Mouse (Mus musculus) lung, adult 2 months (tissue): ENCODE data around the gene C2cd4d.

ENCODE experiments used
- CTCF ChIP-seq: fragments of 200-500 bp; IDR thresholded peaks from 2 replicates; pipeline ENCODE4 v1.5.1; 2011; ENCODE audit warnings: mild to moderate bottlenecking, low read length, control low read depth; ENCODE audit not compliant: insufficient read depth
- POLR2A ChIP-seq: fragments of 200-500 bp; IDR thresholded peaks from 2 replicates; pipeline ENCODE4 v1.6.1; 2011; ENCODE audit warnings: low read depth, mild to moderate bottlenecking, control low read depth, low read length, borderline replicate concordance; ENCODE audit errors: extremely low read depth

DNA sequence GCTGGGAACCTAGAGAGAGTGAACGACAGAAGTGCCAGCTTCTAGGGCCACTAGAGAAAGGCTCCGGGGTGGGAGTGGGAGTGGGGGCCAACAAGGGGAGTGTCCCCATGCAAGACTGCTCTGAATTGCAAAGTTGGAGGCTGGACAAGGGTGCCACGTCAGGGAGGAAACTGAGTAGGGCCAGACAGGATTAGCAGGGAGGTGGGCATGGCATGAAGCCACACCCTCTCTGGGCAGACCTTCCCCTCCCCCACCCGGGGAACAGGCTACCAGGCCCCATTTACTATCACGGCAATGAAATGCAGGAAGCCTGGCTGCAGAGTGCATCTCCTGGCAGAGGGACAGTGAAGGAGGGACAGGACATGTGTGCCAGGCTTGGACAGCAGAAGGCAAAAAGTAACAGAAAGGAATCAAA, 11.4 kb downstream of the C2cd4d start:
- TF ChIP-seq CTCF: no peak
- TF ChIP-seq POLR2A: no peak
